Mouse (Mus musculus) urinary bladder, postnatal 4 days (tissue): Measurements from ENCODE around the gene Col27a1.
A peak's percentile ranks its signal among the peaks of the same experiment; 100 is the strongest.

Experiments
- DNase-seq, 2 experiments: peaks; one replicate each; pipeline ENCODE4 v3.0.0; 2021 to 2022; ENCODE audit warnings: low spot score in 2 of 2

Col27a1 gene

DNA sequence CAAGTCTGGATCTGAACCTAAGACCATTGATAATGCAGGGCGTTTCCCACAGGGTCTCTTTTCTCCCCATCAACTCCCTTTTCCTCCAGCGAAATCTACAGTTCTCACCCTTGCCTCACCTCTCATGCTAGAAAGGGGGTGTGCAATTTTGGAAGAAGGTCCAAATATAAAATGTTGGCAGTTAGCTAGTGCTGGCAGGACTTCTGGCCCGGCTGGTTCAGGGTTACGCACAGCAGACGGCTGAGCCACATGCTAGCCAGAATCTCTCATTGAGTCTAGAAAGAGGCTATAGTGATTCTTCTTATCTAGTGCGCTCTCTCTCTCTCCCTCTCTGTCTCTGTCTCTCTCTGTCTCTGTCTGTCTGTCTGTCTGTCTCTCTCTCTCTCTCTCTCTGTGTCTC lies 45.3 kb downstream of the Col27a1 start:
- DNase-seq = no peak

DNA sequence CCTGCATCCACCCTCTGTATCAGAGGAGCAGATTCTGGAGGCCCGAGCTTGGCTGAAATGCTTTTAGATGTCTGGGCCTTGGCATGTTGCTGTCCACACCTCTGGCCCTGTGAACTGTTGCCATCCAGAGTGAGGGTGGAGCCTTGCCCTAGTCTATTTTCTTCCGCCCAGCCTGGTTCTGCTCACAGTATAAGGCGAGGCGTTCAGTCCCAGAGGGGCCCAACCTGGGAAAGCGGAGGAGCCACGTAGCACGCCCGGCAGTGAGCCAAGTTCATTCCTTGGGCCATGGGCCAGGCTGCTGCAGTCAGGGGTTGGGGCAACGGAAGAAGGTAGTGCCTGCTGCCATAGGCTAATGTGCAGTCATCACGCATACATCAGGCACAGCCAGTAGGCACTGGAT lies 46.7 kb downstream of the Col27a1 start:
- DNase-seq = peak in 1 of 2 experiments; percentile 68

DNA sequence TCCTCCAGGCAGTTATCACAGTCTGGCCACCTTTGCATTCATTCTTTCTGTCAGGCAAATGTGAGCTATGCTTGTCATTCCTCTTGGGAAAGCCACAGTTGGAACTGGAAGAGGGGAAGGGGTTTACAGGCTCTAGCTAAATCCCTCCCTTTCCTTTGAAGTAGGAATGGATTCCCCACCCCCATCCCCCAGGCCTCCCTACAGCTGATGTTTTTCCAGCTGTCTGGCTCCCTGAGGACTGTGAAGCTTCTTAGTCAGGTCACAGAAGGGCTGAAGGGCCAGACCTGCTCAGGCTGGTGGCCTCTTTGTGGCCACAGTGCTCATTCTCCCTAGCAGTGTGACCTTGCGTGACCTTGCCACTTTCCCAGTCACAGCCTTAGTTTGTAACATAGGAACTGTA lies 49.1 kb downstream of the Col27a1 start:
- no peak for DNase-seq

DNA sequence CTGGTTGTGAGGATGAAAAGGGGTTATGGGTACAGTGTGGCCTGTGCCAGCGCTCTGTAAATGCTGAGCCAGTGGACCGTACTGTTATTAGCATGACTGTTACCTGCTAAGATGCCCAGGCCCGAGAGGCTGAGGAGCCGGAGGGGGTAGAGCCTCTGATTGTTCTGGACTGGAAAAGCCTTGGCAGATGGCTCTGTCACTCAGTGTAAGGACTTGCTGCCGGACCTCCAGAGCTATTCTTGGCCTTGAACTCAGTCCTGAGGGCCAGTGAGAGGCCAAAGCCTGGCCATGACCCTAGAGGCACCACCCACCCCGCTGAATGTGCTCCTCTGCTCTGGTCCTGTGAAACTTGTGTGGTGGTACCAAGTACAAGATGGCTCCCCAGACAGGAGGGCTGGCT lies 52.5 kb downstream of the Col27a1 start:
- no peak for DNase-seq

DNA sequence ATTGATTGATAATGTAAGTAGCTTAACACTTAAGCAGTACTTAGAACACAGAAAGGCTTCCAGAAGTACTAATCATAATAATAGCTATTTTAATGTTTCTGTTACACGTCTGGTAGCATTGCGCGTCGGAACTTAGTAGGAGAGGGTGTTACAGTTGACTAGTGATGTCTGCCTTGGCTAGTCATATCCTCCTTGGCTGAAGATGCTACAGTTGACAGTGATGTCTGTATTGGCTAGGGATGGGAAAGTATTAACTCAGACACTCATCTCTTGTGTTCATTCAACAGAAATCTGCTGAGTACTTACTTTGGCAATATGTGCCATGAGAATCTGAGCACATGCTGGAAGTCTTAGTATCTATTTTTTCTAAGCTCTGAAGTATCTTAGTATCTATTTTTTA lies 53.3 kb downstream of the Col27a1 start:
- no peak for DNase-seq

DNA sequence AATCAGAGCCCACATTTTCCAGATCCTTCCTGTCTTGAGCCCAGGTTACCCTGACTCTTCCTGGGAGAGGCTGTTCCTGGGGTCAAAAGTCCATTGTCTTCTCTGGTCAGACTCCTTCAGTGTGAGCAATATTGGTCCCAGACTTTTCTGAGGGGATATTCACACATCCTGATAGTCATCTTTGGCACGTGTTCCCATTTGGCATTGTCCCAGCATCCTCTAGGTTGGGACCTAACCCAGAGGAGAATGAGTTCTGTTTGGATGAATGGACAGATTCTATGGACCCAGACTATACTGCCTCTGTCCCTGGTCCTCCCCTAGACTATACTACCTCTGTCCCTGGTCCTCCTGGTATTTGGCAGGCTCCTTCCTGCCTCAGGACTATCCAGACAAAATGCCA lies 53.8 kb downstream of the Col27a1 start:
- no peak for DNase-seq

DNA sequence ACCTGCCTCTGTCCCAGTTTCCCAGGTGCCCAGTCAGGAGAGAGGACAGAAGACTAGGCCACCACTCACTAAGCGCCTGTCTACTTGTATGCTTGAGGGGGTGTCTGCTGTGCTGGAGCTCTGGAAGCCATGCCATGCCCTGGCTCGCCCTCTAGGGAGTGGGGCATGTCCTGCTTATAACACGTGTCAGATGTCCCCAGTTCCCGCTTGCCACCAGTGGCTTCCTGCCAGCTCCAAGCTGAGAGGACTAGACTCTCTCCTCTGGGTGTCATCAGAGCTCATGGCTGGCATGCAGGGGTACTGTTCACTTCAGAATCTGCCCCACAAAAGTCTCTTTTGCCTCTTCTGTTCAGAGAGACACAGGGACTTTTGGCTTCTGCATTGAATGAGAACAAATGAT lies 55.0 kb downstream of the Col27a1 start:
- DNase-seq = no peak

DNA sequence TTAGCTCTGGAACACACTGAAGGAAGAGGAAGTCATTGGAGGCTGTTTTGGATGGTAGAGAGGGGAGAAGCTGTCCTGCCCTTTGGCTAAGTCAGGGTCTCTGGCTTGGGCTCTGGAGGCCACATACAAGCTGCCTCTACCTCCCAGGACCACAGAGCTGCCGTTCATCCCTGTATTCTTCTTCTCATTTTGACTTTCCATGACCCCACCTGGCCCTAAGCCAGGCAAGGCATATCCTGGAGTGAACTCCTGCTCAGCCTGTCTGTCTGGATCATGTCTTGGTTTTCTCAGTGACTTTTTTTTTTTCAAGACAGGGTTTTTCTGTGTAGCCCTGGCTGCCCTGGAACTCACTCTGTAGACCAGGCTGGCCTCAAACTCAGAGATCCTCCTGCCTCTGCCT lies 60.7 kb downstream of the Col27a1 start:
- DNase-seq = no peak

DNA sequence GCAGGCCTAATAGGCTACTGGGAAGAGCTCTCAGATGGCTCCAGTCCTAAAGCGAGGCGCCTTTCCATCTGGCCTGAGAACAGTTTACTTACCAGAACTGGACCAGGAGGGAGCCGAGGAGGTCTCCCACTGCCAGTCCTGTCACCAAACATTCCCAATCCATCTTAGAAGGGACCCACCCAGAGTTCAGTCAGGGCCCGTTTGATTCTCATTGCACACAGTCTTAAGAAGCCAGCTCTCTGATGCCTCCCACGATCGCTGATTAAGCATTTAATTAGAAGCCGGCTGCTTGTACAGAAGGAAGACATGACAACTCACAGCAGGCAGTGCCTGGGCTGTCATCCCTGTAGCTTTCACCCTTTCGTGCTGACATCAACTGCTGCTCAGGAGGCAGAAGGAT lies 61.4 kb downstream of the Col27a1 start:
- no peak for DNase-seq

DNA sequence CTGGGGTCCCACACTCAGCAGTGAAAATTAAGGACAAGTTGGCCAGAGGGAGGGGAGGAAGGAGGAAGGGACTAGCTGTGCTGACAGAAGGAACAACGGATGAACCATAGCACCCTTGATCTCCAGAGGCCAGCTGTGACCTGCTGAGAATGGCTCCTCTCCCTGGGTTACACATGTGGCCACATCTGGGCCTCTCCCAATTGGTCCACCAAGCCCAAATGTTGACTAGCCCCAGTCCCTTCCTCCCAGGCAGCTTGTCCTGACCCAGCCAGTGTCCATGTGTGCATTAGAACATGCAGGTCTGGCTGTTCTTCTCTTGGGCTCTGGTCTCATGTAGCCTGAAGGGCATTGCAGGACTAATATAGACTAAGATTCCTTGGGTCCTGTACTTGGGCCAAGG lies 62.8 kb downstream of the Col27a1 start:
- no peak for DNase-seq

DNA sequence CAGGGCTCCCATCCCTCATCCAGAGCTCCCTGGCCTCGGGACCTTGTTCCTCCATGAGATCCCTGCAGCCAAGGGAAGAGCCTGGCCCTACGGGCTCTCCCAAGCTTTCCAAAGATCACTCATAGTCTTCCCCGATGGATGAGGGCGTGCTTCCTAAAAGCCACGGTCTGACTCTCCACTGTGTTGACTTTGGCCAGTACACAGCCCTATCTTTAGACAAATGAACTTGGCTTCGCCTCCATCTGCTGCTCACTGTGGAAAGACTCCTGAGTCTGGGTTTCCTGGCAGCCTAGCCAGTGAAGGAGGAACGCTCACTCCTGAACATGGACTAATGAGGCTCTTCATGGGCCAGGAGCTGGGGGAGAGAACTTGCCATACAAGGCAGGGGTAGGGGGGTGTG lies 65.0 kb downstream of the Col27a1 start:
- DNase-seq = peak in 1 of 2 experiments; percentile 41

DNA sequence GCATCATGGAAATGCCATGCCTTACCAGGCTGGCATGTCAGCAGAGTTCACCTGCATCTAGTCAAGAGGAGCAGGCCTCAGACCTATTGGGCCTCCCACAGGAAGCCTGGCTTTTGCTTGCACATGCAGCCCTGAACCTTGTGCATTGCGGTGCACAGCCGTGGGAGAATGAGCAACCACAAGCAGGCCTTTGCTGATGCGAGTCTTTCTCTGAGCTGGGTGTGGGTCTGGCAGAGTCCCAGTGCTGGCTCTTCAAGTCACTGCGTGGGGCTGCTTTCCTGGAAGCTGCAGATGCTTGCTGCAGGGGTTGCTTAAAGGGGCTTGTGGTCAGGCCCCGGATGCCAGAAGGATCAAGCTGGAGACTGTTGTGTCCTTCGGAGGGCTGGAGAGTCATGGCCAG lies 67.9 kb downstream of the Col27a1 start:
- DNase-seq = peak in 1 of 2 experiments; percentile 32

DNA sequence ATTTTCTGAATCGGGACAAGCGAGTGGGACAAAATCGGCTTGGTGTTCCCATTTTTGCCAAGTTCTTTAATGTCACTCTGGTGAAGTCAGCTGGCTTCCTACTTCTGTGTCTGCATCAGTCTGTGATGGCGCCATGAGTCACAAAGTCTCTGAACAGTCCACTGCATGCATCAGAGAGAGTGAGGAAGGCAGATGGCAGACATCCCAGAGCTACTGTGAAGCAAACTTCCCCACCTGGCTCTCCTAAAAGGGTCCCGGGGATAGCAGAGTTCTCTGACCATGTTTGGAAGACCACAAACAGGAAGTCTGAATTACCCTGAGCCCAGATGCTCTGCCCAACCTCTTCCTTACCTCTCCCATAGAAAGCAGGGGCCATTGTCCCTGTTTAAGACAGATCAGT lies 69.5 kb downstream of the Col27a1 start:
- DNase-seq = no peak

DNA sequence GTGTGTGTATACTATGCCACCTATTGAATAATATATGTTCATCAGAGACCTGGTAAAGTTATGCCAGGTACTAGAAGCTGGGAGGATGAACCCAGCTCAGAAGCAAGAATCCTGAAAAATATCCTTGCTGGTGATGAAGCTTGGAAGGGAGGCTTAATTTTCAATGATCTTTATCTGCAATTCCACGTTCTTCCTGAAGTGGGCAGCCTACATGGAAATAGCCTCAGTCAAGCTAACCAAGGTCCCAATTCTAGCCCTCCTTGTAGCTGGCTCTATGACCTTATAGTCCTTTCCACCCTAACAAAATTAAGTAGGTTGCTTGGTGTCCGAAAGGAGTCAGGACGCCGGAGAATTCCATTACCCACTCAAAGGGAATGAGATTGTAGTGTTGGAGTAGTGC lies 72.2 kb downstream of the Col27a1 start:
- no peak for DNase-seq

DNA sequence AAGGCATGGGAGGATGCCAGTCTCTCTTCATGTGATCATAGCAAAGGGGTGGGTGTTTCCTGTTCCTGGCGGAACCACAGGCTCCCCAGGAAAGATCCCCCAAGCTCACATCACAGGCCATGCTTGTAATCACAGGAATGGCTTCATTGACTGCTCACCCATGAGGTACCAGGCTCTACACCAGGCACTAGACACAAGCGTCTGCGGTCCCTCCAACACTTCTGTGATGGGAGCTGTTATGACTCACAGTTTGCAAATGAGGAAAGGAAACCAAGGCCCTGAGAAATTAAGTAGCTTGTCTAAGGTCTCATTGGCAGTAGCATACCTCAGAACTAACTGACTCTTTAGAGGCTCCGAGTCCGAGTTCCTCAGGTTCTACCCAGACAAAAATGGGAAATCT lies 74.7 kb downstream of the Col27a1 start:
- no peak for DNase-seq

DNA sequence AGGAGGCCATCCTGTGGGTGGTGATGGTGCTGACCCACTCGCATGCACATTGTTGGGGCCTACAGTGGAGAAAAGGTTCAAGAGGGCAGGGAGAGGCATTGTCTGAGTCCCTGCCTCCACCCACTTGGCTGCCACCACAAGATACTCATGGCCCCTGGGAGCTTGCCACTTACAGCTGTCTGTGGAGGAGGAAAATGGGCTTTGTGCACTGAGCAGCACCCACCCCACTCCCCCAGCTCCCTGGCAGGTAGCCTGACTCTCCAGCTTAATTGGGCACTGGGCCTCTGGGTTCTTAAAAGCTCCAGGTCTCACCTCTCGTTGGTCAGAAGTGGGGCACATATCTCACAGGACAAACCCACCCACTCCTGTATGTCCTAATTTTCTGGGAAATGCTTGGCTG lies 76.3 kb downstream of the Col27a1 start:
- DNase-seq = peak in 1 of 2 experiments; percentile 32

DNA sequence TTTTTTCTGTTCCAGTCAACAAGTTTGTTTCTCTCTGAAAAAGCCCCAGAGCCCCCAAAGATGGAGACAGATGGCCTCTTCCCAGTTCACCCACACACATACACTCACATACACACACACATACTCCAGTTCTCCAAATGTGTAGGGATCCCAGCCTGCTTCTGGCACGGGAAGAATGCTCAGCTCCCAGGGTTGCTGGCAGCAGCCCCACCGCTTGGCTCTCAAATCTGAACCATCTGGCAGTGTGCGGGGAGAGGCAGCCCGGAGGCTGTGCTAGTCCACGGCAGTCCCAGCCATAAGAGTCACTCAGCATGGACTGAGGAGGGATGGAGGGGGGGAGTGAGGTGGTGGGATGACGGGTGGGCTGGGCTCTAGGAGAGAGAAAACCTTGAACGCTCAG lies 77.3 kb downstream of the Col27a1 start:
- DNase-seq = peak; percentile 84 to 85

DNA sequence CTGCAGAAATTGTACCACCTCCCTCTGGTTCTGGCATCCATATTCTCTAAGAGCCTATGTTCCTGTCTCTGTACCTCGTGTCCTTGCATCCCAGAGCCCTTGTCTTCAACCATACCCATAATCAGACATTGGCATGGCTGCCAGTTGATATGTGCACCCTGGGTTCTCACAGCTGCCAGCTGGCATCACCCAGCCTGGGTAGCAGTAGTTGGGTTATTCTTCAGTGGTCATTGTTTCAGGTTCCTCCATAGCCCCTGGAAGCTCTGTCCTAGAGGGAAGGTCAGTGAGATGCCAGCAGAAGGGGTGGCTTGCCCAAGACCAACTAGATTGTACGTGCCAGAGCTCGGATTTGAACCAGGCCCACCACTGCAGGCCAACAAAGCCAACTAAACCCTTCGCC lies 77.9 kb downstream of the Col27a1 start:
- no peak for DNase-seq

DNA sequence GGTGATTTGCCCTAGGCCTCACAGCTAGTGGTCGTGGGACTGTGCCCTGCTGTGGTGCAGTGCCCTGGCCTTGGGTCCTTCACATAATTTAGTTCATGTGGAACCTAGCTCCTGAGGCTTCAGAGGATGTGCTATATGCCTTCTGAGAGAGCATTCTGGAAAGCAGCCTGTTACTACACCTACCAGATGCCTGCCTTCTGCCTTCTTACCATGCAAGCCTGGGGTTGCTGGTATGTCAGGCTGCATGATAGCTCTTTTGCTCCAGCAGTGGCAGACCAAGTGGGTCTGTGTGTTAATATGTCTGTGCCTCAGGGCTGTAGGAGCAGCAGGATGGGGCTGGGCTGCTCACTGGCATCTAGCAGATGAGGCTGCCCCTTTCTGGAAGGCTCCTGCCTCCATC lies 81.8 kb downstream of the Col27a1 start:
- no peak for DNase-seq

DNA sequence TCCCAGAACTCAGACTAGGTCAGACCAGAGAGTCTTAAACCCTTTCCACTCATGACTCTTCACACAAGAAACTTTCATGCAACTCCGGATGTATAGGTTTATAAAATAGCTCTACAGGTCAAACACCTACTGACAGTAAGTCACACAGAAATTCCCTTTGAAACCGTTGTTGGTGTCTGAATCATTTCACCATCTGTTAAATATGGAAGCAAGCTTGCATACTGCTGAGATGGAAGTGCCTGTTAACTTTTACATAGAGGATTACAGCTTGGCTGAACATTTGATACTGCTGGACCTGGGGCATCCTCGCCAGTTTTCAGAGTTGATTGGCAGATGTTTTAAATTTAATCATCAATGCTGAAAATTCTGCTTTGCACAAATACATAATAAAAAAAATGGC lies 82.5 kb downstream of the Col27a1 start:
- no peak for DNase-seq

DNA sequence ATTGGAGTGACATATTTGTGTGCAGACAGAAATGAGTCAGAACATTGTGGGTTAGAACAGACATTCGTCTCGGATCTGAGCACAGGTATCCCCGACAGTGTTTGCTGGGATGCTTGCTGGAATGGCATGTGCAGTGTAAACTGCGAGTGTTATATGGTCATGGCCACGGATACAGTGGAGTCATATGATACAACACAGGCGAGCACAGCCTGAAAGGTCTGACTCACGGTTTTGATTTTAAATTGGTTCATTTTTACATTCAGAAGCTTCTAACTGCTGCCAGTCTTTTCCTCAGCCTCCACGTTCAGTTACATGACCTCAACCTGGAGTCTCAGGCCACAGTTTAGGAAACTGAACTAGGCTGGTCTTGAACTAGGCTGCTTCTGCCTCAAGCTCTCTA lies 83.1 kb downstream of the Col27a1 start:
- no peak for DNase-seq

DNA sequence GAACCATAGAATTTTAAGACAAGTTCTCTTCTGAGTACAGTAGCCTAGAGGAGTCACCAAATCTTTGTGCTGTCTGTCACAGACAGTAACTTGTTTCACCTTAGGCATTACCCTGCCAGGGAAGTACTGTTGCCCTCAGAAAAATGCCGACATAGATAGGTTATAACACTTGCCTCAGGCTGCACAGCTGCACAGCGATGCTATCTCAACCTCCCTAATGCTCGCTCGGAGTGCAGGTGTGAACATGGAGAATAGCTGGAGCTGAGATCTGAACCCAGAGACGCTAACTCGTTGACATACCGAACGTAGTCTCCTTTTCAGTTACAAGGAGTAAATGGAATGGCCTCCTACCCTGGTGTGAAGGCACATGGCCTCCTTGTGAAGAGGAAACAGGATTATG lies 84.4 kb downstream of the Col27a1 start:
- DNase-seq = no peak

DNA sequence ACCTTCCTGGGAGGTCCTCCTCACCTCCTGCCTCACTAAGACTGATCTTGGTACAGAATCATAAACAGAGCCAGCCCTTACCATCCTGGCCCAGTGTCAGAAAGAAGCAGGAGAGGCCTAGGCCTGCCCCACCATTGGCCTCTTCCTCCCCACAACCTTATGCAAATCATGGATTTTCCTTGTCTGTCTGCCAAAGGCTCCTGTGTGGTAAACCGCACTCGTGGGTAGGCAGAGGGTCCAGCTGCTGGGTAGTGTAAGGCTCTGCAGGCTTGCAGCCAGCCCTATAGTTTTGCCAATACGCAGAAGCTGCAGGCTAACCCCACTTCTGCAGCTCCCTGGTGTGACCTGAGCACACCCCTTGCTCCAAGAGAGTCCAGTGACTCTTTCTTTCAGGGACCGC lies 88.8 kb downstream of the Col27a1 start:
- DNase-seq = no peak

DNA sequence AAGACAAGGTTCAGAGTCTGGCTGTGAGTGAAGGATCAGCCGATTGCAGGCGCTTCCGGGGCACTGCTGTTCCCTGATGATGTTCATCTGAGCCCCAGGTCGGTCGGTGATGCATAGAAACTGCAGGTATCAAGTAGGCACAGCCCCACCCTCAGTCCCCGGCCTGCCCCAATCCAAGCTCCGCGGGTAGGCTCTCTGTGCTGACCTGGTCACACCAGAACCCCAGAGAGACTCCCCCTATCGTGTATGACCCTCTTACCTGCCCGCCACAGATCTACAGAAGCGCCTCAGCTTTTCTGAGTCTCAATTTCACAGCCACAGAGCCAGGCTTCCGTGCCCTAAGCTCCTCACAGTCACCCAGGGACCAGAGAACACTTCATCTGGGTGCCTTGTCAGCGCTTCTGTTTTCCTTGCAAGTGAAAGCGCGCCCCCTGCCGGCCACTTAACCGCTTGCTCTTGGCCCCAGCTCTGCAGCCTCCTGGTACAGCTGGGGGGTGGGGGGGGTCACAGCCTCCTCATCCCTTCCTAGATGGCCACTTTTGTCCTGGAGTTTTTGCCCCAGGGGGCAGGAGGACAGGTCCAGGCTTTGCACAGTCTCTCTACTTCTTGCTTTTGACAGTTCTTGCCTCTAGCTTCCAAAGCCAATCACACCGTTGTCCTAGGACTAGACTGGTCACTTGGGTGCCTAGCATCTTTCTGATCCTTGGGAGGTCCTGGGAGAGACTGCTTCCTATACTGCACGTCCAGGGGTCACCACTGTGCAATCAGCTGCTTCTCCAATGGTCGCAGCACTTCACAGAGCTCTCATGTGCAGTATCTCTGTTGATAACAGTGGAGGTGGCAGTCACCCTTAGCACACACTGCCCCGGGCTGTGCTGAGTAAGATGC lies 93.6 kb downstream of the Col27a1 start:
- DNase-seq = peak; percentile 79 to 91
